Mouse (Mus musculus) hindbrain, embryonic 14.5 days (tissue): ENCODE data around the gene Trim41. TPM values are rescaled to one million over a fixed set of nuclear protein-coding genes. Genes with fewer than 3 reads are reported as not detected.

ENCODE experiments used
- ATAC-seq: fragments of 200-750 bp; cut with Nextera tagmentation; 2 replicates; pipeline ENCODE4 v1.8.0; 2017; ENCODE audit warnings: moderate number of reproducible peaks, mild to moderate bottlenecking, moderate TSS enrichment, moderate library complexity; ENCODE audit not compliant: low FRiP score
- DNase-seq: peaks from one replicate; pipeline ENCODE4 v3.0.0-alpha.2; 2015; ENCODE audit warnings: low spot score
- H3K27ac ChIP-seq: fragments of 300-500 bp; sonication (generic); 2 replicates; pipeline ENCODE4 v1.5.1; 2014; ENCODE audit warnings: mild to moderate bottlenecking, moderate library complexity
- H3K27me3 ChIP-seq: fragments of 300-500 bp; sonication (generic); 2 replicates; pipeline ENCODE4 v1.6.1; 2014; ENCODE audit warnings: mild to moderate bottlenecking, low read length, mixed read lengths; ENCODE audit not compliant: control insufficient read depth, insufficient read depth
- H3K36me3 ChIP-seq: fragments of 300-500 bp; sonication (generic); replicated peaks from 2 replicates; pipeline ENCODE4 v1.6.1; 2014; ENCODE audit not compliant: control insufficient read depth, insufficient read depth
- H3K4me1 ChIP-seq: fragments of 300-500 bp; sonication (generic); replicated peaks from 2 replicates; pipeline ENCODE4 v1.6.1; 2014; ENCODE audit warnings: antibody characterized with exemption, low read length, mixed read lengths; ENCODE audit not compliant: control insufficient read depth, insufficient read depth
- H3K4me2 ChIP-seq: fragments of 300-500 bp; sonication (generic); replicated peaks from 2 replicates; pipeline ENCODE4 v1.6.1; 2014; ENCODE audit warnings: mild to moderate bottlenecking, moderate library complexity
- H3K4me3 ChIP-seq: fragments of 300-500 bp; sonication (generic); replicated peaks from 2 replicates; pipeline ENCODE4 v1.5.1; 2014; ENCODE audit warnings: mild to moderate bottlenecking, low read length
- H3K9ac ChIP-seq: fragments of 300-500 bp; sonication (generic); 2 replicates; pipeline ENCODE4 v1.6.1; 2014
- H3K9me3 ChIP-seq: fragments of 300-500 bp; sonication (generic); 2 replicates; pipeline ENCODE4 v1.6.1; 2016; ENCODE audit warnings: low read length; ENCODE audit not compliant: control insufficient read depth
- WGBS: fragments of 180-500 bp; shearing (Covaris S2); extraction: QIAGEN DNeasy Blood & Tissue Kit; methylation state at CpG from one replicate; pipeline ENCODE4 v1.1.7; 2014; 5-methylcytosine and 5-hydroxymethylcytosine counted together
- polyA plus RNA-seq: library from polyadenylated mRNA; unstranded; fragments of >200 nt; fragmentation: Nextera tagmentation; extraction: Ambion mirVana; gene quantifications from 2 replicates; pipeline ENCODE4 v1.2.1, GENCODE M21; 2014

The Trim41 gene
- polyA plus RNA-seq, 1 experiment from 2014 or later = 5.6 TPM

DNA sequence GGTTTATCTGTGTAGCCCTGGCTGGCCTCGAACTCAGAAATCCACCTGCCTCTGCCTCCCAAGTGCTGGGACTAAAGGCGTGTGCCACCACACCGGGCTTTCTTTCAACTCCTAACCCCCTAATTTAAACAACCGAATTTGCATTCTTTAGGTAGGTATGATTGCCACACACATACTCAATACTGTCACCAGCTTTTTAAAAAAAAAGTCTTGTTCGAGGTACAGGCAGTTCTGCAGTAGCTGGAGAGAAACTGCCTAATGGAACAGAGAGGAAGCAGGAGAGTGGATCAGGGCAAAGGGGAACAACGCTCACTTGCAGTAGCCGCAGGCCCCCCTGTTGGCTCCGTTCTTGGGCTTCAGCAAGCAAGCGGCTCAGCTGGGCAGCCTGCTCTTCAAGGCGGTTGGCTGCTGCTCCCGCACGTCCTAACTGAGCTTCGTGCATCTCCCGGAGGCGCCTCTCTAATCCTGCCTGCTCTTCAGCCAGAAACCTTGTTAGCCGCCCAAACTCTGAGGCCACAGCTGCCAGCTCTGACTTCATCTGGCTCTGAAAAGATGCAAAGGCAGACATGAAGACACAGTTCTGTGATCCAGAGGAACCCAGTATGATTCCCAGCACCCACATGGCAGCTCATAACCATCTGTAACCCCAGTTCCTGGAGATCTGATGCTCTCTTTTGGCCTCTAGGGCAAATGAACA is 8.3 kb downstream of the Trim41 start:
- 73% methylated on average over 16 of the region's 16 CpGs for WGBS
- no peak for DNase-seq
- Histone ChIP-seq H3K9ac (no peak overlapping the region), H3K36me3 (peaks cover 98% of the 10 kb centered on the region), H3K4me2 (no peak overlapping the region), H3K4me1 (no peaks in the 10 kb centered on the region; the same call in 1 of the 2 replicates), H3K4me3 (no peak overlapping the region), H3K27me3 (no peaks in the 10 kb centered on the region), H3K27ac (no peak overlapping the region), H3K9me3 (no peaks in the 10 kb centered on the region)
- ATAC-seq = no peak

DNA sequence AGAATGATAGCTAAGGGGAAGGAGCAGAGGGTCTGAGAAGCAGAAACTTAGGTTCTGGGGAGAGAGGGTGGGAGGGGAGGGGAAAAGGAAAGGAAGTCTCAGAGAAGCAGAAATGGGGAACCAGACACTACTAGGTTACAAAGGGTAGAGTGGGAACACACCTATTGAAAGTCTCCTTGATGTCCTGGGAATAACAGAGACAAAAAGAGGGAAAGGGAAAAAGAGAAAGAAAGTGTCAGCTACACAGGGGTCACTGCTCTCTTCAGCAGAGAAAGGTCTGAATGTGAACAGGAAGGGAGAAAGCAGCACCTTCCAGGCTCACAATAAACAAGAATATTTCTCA is 8.9 kb downstream of the Trim41 start:
- H3K36me3 ChIP-seq = peaks cover 99% of the 10 kb centered on the region
- H3K4me2 ChIP-seq = no peak overlapping the region
- no peak overlapping the region for H3K27ac ChIP-seq
- no peak overlapping the region for H3K9ac ChIP-seq
- DNase-seq (no peak), ATAC-seq (no peak)
- no peaks in the 10 kb centered on the region; the same call in 1 of the 2 replicates for H3K4me1 ChIP-seq
- H3K4me3 ChIP-seq = no peak overlapping the region
- no peaks in the 10 kb centered on the region for H3K27me3 ChIP-seq
- H3K9me3 ChIP-seq = no peaks in the 10 kb centered on the region

DNA sequence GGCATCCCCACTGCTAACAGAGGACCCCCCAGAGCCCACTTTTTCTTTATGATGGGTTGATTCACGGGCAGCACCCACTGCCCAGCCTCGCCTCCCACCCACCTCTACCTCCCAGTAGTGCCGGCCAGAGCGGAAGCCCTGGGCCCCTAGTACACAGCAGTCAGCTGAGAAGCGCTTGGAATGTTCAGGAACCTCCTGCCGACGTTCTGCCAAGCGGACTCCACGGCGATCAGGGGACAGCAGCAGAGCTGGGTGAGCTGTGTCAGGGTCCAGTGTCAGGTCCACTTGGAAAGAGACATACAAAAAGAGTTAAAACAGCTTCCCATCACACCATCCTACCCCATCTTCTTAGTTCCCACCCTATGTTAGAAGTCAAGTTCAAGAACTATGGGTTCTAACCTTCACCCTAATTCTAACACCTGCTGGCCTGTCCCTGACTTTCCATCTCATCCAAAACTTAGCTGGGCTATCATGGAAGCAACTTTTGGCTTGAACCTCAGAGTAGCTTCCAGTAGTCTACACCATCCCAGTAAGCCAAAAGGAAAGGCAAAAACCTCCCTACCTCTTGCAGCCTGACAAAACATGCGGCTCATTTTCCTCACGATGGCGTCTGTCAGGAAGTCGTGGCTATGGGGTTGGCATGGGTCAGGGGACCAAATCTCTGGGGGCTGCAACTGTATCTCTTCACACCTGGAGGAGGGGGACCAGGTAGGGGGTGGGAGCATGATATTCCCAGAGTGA is 9.4 kb downstream of the Trim41 start:
- H3K9me3 ChIP-seq = no peaks in the 10 kb centered on the region
- no peak overlapping the region for H3K4me2 ChIP-seq
- H3K36me3 ChIP-seq = peaks cover 100% of the 10 kb centered on the region
- H3K9ac ChIP-seq = no peak overlapping the region
- no peak for DNase-seq
- no peak overlapping the region for H3K27ac ChIP-seq
- H3K4me3 ChIP-seq = no peak overlapping the region
- no peaks in the 10 kb centered on the region for H3K27me3 ChIP-seq
- 69% methylated on average over 14 of the region's 14 CpGs for WGBS
- H3K4me1 ChIP-seq = no peaks in the 10 kb centered on the region
- peak; percentile 11; the same call in 1 of the 2 replicates for ATAC-seq

DNA sequence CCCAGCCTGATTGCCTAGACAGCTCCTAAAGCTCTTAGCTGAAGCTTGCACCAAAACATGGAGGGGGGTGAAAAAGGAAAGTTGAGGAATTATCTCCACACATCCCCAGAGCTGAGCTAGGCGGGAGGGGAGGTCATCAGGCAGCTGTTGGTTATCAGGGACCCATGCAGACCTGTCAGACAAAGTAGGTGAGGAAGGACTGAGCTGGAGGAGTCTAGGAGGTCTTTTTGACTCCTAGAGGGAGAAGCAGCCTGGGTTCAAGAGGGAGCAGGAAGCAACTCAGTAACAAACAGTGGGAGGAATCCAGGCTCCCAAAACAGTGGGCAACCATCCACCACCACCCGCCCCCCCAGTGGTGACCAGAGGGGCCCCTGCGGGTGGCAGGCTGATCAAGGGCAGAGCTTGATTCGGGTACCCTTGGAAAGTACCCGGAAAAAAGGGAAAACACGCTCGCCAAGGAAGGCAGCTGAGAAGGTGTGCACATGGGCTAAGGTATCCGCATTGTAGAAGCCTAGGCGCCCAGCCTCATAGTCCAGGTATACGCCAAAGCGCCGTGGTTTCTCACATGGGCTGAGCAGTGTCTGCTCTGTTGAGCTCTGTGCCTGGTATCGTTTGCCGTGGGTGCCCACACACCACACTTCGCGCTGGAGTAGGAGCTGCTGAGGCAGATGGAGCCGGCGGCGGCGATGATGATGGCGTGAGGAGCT is 10.1 kb downstream of the Trim41 start:
- WGBS = 64% methylated on average over 21 of the region's 21 CpGs
- H3K9me3 ChIP-seq = no peaks in the 10 kb centered on the region
- no peak overlapping the region for H3K4me3 ChIP-seq
- peak; percentile 1; the same call in 1 of the 2 replicates for ATAC-seq
- no peak overlapping the region for H3K27ac ChIP-seq
- no peak for DNase-seq
- H3K27me3 ChIP-seq = no peaks in the 10 kb centered on the region
- H3K9ac ChIP-seq = no peak overlapping the region
- H3K36me3 ChIP-seq = peaks cover 100% of the 10 kb centered on the region
- peaks cover 6% of the 10 kb centered on the region for H3K4me1 ChIP-seq
- H3K4me2 ChIP-seq = no peak overlapping the region

DNA sequence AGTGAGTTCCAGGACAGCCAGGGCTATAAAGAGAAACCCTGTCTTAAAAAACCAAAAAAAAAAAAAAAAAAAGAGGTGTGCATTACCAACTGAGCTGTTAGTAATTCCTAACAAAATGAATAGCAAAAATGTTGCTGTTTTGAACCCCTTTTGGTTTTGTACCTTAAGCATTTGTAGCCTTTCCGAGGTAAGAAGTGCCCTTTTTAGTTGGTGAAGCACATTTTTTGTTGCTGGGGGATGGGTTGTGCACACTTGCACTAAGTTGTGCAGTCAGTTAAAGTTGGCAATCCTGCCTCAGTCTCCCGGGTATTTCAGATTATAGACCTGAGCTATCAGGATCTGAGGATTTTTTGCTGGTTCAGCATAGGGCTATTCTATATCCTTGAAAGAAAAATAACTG is 12.2 kb downstream of the Trim41 start:
- Histone ChIP-seq H3K27ac (no peak overlapping the region), H3K27me3 (no peaks in the 10 kb centered on the region), H3K9ac (no peak overlapping the region), H3K4me2 (no peak overlapping the region), H3K4me3 (no peak overlapping the region), H3K9me3 (no peaks in the 10 kb centered on the region), H3K4me1 (peaks cover 18% of the 10 kb centered on the region), H3K36me3 (peaks cover 88% of the 10 kb centered on the region)
- 94% methylated on average over 2 of the region's 2 CpGs for WGBS
- ATAC-seq (no peak), DNase-seq (no peak)

DNA sequence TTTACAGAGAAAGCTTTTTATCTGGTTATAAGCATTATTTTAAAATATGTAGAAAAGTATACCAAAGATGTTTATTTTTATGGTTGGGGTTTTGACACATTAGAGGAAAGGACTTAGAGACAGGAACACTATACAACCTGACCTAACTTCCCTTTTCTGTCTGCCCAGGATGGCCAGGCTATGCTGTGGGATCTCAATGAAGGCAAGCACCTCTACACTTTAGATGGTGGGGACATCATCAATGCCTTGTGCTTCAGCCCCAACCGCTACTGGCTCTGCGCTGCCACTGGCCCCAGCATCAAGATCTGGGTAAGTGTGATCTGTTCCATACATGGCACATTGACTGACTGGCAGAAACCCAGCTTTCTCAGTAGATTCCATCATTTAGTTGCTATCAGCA is 13.2 kb downstream of the Trim41 start:
- H3K4me3 ChIP-seq = no peak overlapping the region
- no peaks in the 10 kb centered on the region for H3K27me3 ChIP-seq
- WGBS = 96% methylated on average over 2 of the region's 2 CpGs
- no peaks in the 10 kb centered on the region for H3K9me3 ChIP-seq
- no peak overlapping the region for H3K27ac ChIP-seq
- peaks cover 78% of the 10 kb centered on the region for H3K36me3 ChIP-seq
- no peak overlapping the region for H3K4me2 ChIP-seq
- H3K9ac ChIP-seq = no peak overlapping the region
- H3K4me1 ChIP-seq = peaks cover 20% of the 10 kb centered on the region
- ATAC-seq (no peak), DNase-seq (no peak)

DNA sequence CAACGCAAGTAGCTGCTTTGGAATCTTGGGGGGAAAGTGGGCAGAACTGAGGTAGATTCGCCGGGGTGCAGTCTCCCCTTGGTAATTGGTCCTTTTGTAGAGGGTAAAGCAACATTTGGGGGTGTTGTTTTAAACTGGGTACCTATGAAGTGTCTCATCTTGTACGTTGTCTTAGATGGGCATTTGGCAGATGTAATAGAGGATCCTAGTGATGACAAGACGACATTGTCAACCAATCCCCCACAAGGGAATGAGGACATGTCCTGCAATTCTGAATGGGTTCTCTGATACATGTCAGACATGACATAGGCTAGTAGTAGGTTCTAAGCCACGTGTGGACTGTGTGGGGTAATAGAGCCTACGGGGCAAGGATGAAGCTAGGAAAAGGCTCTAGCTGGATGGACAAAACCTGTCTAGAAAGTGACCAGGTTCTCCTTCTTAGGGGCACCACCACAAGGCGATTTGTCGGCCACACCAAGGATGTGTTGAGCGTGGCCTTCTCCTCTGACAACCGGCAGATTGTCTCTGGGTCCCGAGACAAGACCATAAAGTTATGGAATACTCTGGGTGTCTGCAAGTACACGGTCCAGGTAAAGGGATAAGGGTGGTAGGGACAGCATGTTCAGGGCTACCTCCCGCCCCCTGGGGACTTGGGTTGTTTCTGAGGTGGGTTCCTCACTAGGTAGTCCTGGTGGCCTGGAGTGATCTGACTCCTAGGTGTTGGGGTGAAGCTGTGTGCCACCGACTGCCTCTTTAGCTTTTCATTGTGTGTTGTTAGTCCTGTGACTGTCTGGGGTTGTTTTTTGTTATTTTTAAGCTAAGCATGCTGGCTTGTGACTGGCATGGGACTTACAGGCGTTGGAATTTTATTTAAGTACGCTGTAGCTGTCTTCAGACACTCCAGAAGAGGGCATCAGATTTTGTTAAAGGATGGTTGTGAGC is 15.1 kb downstream of the Trim41 start:
- WGBS = 84% methylated on average over 17 of the region's 17 CpGs
- H3K27ac ChIP-seq = no peak overlapping the region
- H3K9ac ChIP-seq = peak overlapping the region; percentile 84
- peak overlapping the region; percentile 81 for H3K4me2 ChIP-seq
- H3K27me3 ChIP-seq = no peaks in the 10 kb centered on the region
- H3K36me3 ChIP-seq = peaks cover 60% of the 10 kb centered on the region
- H3K4me3 ChIP-seq = peak overlapping the region; percentile 59
- ATAC-seq (no peak), DNase-seq (no peak)
- no peaks in the 10 kb centered on the region for H3K9me3 ChIP-seq
- H3K4me1 ChIP-seq = peaks cover 33% of the 10 kb centered on the region

DNA sequence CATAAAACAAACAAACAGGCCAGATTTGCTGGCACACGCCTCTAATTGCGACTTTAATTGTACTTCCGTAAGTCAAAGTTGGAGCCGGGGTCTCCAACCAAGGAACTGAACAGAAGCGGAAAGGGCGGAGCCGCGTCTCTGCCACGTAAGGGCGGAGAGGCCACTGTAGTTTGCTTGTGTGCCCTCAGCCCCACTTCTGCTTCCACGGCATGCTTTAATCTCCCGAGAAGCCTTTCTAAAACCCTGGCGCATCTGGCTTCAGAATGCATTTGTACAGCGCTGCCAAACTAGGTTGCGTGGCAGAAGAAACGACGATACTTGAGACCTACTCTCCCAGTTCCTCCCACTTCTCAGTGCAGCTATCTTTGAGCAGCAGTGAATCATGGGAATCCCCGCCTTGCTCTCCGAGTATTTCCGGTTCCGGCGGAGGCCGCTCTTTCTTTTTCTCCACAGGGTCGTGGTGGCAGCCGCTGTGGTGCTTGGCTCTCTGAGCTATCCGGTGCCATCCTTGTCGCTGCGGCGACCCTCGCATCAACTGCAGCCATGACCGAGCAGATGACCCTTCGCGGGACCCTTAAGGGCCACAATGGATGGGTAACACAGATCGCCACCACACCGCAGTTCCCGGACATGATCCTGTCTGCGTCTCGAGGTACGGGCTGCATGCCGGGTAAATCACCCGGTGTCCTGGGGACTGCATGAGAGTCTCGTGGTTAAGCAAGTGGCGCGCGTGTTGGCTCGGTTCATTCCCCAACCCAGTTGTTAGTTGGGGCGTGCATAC is 17.0 kb downstream of the Trim41 start, which contains the start of gene Rack1:
TSS of gene Rack1 (plus strand) at position 412 of the 781 bp plus-strand sequence.
- H3K9ac ChIP-seq = peak within 1 kb of the TSS; percentile 84
- H3K4me2 ChIP-seq = peak within 1 kb of the TSS; percentile 81
- peak; percentile 94 for ATAC-seq
- H3K9me3 ChIP-seq = no peaks in the 10 kb centered on the region
- H3K27ac ChIP-seq = peak within 1 kb of the TSS; percentile 94
- H3K4me1 ChIP-seq = peaks cover 33% of the 10 kb centered on the region
- peak within 1 kb of the TSS; percentile 59 for H3K4me3 ChIP-seq
- H3K27me3 ChIP-seq = no peaks in the 10 kb centered on the region
- H3K36me3 ChIP-seq = peaks cover 40% of the 10 kb centered on the region
- peak; percentile 90 for DNase-seq
- WGBS = under 1% methylated on average over 47 of the region's 47 CpGs
